Mouse (Mus musculus) testis, adult 2 months (tissue): ENCODE measurements at regions not wholly inside any gene's neighbourhood (a gene's known extent, or its start where the extent isn't known, plus 50 kb on each side); places are given as distances from the start of the nearest gene placed in this dataset.

ENCODE experiments used
- CTCF ChIP-seq: fragments of 200-500 bp; IDR thresholded peaks from 2 replicates; pipeline ENCODE4 v1.5.1; 2012; ENCODE audit warnings: low read depth, mild to moderate bottlenecking, inconsistent platforms, low read length, moderate library complexity; ENCODE audit not compliant: control insufficient read depth, insufficient read depth, insufficient replicate concordance
- POLR2A ChIP-seq: fragments of 200-500 bp; IDR thresholded peaks from 2 replicates; pipeline ENCODE4 v1.6.1; 2012; ENCODE audit warnings: low read depth, mild to moderate bottlenecking, inconsistent platforms, low read length, moderate library complexity; ENCODE audit not compliant: control insufficient read depth

DNA sequence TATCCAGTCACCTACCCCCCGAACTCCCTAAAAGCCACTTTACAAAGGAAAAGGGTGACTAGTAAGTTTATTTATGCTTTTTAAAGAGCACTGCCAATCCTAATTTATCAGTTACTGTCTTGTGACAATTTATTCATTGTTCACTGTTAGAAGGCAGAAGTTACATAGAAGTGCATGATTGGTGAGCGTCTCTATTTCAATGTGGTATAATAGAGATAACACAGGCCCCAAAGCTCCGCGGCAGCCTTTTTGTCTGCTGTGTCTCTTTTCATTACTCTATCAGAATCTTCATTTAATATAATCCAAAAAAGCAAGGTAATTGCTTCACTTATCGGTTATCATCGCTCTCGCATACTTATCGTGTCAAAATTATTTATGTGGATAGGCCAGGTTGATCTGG is 207.1 kb downstream of the Lmo4 start:
- TF ChIP-seq POLR2A (no peak), CTCF (no peak)
